Mouse (Mus musculus): ENCODE measurements around the gene Oprm1.
"Not testable (repeated sequence)": the region's sequence is repeated elsewhere in the genome, so short reads cannot be mapped to it uniquely, and the experiment has no call there.

The Oprm1 gene

GRCm38 (mm10) chr10:6968334-6968733, 210.0 kb downstream of the Oprm1 start:
- DNase-seq (ENCODE audit: low read depth, low spot score): peak; percentile 34

- peak; percentile 92 for DNase-seq (ENCODE audit: low read depth, low spot score)
These were observed 219.5 kb downstream of the Oprm1 start for GRCm38 (mm10) chr10:6977843-6978242.

- no peak for DNase-seq (ENCODE audit: low read depth, low spot score)
These were observed 220.4 kb downstream of the Oprm1 start for GRCm38 (mm10) chr10:6978733-6979132.

GRCm38 (mm10) chr10:6979216-6979615, 220.9 kb downstream of the Oprm1 start:
- DNase-seq (ENCODE audit: low read depth, low spot score): peak; percentile 94

- peak; percentile 49 for DNase-seq (ENCODE audit: low read depth, low spot score)
These were observed 221.5 kb downstream of the Oprm1 start for GRCm38 (mm10) chr10:6979789-6980188.

- DNase-seq (ENCODE audit: low read depth, low spot score): peak; percentile 79
These were observed 221.9 kb downstream of the Oprm1 start for GRCm38 (mm10) chr10:6980236-6980635.

GRCm38 (mm10) chr10:6982751-6983151, 224.4 kb downstream of the Oprm1 start:
- DNase-seq (ENCODE audit: low read depth, low spot score): no peak

GRCm38 (mm10) chr10:6983431-6983830, 225.1 kb downstream of the Oprm1 start:
- DNase-seq (ENCODE audit: low read depth, low spot score): no peak

GRCm38 (mm10) chr10:6986246-6986645, 227.9 kb downstream of the Oprm1 start:
- no peak for DNase-seq (ENCODE audit: low read depth, low spot score)

GRCm38 (mm10) chr10:6987399-6988098, 229.2 kb downstream of the Oprm1 start:
- DNase-seq (ENCODE audit: low read depth, low spot score): no peak

- no peak for DNase-seq (ENCODE audit: low read depth, low spot score)
These were observed 230.2 kb downstream of the Oprm1 start for GRCm38 (mm10) chr10:6988555-6988954.

GRCm38 (mm10) chr10:6996895-6997294, 238.6 kb downstream of the Oprm1 start:
- no peak for DNase-seq (ENCODE audit: low read depth, low spot score)

- DNase-seq (ENCODE audit: low read depth, low spot score): peak; percentile 89
These were observed 240.4 kb downstream of the Oprm1 start for GRCm38 (mm10) chr10:6998576-6999250.

GRCm38 (mm10) chr10:6999355-6999754, 241.0 kb downstream of the Oprm1 start:
- no peak for DNase-seq (ENCODE audit: low read depth, low spot score)

- not testable (repeated sequence) for DNase-seq (ENCODE audit: low read depth, low spot score)
These were observed 245.6 kb downstream of the Oprm1 start for GRCm38 (mm10) chr10:7003898-7004297.

- DNase-seq (ENCODE audit: low read depth, low spot score): no peak
These were observed 246.8 kb downstream of the Oprm1 start for GRCm38 (mm10) chr10:7004980-7005538.

GRCm38 (mm10) chr10:7010543-7010942, 252.2 kb downstream of the Oprm1 start:
- DNase-seq (ENCODE audit: low read depth, low spot score): no peak

- peak; percentile 30 for DNase-seq (ENCODE audit: low read depth, low spot score)
These were observed 256.9 kb downstream of the Oprm1 start for GRCm38 (mm10) chr10:7015199-7015598.

GRCm38 (mm10) chr10:7019781-7020386, 261.6 kb downstream of the Oprm1 start:
- DNase-seq (ENCODE audit: low read depth, low spot score): no peak

GRCm38 (mm10) chr10:7020551-7020950, 262.2 kb downstream of the Oprm1 start:
- no peak for DNase-seq (ENCODE audit: low read depth, low spot score)

- DNase-seq (ENCODE audit: low read depth, low spot score): no peak
These were observed 266.7 kb downstream of the Oprm1 start for GRCm38 (mm10) chr10:7025028-7025427.

GRCm38 (mm10) chr10:7033459-7033858, 275.2 kb downstream of the Oprm1 start:
- DNase-seq (ENCODE audit: low read depth, low spot score): no peak

All from brain, adult 2 months (tissue).